Mouse (Mus musculus): ENCODE results near the gene Ocrl.

GRCm38 (mm10) chrX:47920541-47920940 is 8.4 kb downstream of the Ocrl start:
- no peak for TF ChIP-seq CTCF (IDR thresholded peaks at IDR 0.05; ENCODE audit: borderline replicate concordance, extremely low read depth, insufficient read depth, insufficient read length)
- TF ChIP-seq POLR2A (IDR thresholded peaks at IDR 0.05; ENCODE audit: borderline replicate concordance, extremely low read depth, insufficient read depth, insufficient read length, poor library complexity, severe bottlenecking): no peak
